Mouse (Mus musculus) ES-E14 (cell line): Measurements from ENCODE around the gene Pus10. TPM values are rescaled to one million over a fixed set of nuclear protein-coding genes. Genes with fewer than 3 reads are reported as not detected.

Experiments used
- DNase-seq: peaks from one replicate; pipeline ENCODE4 v3.0.0-alpha.2; 2013; ENCODE audit warnings: low read depth, low spot score
- H3K27ac ChIP-seq: 2 replicates; pipeline ENCODE4 v1.5.1; 2012; ENCODE audit warnings: low read depth, mild to moderate bottlenecking, low read length, moderate library complexity, mixed read lengths; ENCODE audit not compliant: poor library complexity, insufficient read depth, severe bottlenecking
- H3K36me3 ChIP-seq: 2 replicates; pipeline ENCODE4 v1.6.1; 2012; ENCODE audit warnings: mild to moderate bottlenecking, low read length, moderate library complexity, mixed read lengths; ENCODE audit not compliant: control insufficient read depth, poor library complexity, insufficient read depth, severe bottlenecking
- H3K4me1 ChIP-seq, 2 experiments: fragments of 150-350 bp in 1 of 2; sonication (generic) in 1 of 2; 2 replicates each; pipeline ENCODE4 v1.6.1; 2012; ENCODE audit warnings: low read length in 2 of 2, mild to moderate bottlenecking in 1 of 2, mixed read lengths in 1 of 2; ENCODE audit not compliant: control insufficient read depth in 2 of 2, insufficient read depth in 2 of 2, poor library complexity in 1 of 2
- H3K4me3 ChIP-seq, 2 experiments: fragments of 150-350 bp in 1 of 2; sonication (generic) in 1 of 2; 2 replicates each; pipeline ENCODE4 v1.5.1; 2012; ENCODE audit warnings: low read length in 2 of 2, low read depth in 1 of 2, mild to moderate bottlenecking in 1 of 2, mixed read lengths in 1 of 2; ENCODE audit not compliant: insufficient read depth in 1 of 2, poor library complexity in 1 of 2, severe bottlenecking in 1 of 2
- H3K9ac ChIP-seq: 2 replicates; pipeline ENCODE4 v1.6.1; 2012; ENCODE audit warnings: low read depth, mild to moderate bottlenecking, low read length, mixed read lengths; ENCODE audit not compliant: poor library complexity, insufficient read depth, severe bottlenecking
- H3K9me3 ChIP-seq: fragments of 150-350 bp; sonication (generic); 2 replicates; pipeline ENCODE4 v1.6.1; 2012; ENCODE audit warnings: low read depth, mild to moderate bottlenecking, low read length; ENCODE audit not compliant: control insufficient read depth, insufficient read depth
- CHD2 ChIP-seq: IDR thresholded peaks from 2 replicates; pipeline ENCODE4 v1.6.1; 2014; ENCODE audit warnings: mild to moderate bottlenecking, low read depth, low read length, inconsistent platforms
- HCFC1 ChIP-seq: IDR thresholded peaks from 2 replicates; pipeline ENCODE4 v1.6.1; 2012; ENCODE audit warnings: low read length, inconsistent platforms, borderline replicate concordance; ENCODE audit not compliant: insufficient read depth
- MAFK ChIP-seq: IDR thresholded peaks from 2 replicates; pipeline ENCODE4 v1.6.1; 2014; ENCODE audit warnings: mild to moderate bottlenecking, low read depth, low read length, inconsistent platforms; ENCODE audit not compliant: insufficient read depth
- ZC3H11A ChIP-seq: IDR thresholded peaks from 2 replicates; pipeline ENCODE4 v1.6.1; 2012; ENCODE audit warnings: low read depth, mild to moderate bottlenecking, inconsistent platforms, low read length, borderline replicate concordance
- ZNF384 ChIP-seq: IDR thresholded peaks from 2 replicates; pipeline ENCODE4 v1.6.1; 2012; ENCODE audit warnings: low read depth, low read length, inconsistent platforms
- in situ Hi-C, 2 experiments: fragments of 600-800 bp; cut with MboI; formaldehyde crosslinking; loops; one replicate each; pipeline ENCODE4 v1.15.1; 2025; ENCODE audit warnings: low sequenced_read_pairs in 2 of 2, inconsistent platforms in 1 of 2; ENCODE audit not compliant: unreplicated experiment in 2 of 2
- total RNA-seq: library from RNA; depleted of rRNA; stranded (reverse); fragments of 300-350 nt; gene quantifications from 2 replicates; pipeline ENCODE4 v1.2.3, GENCODE M21; 2012

Gene Pus10
- total RNA-seq, 1 experiment: 28.8 TPM

- Histone ChIP-seq H3K9me3 (no peaks in the 10 kb centered on the region), H3K4me3 (no peak overlapping the region), H3K27ac (no peak overlapping the region), H3K9ac (no peak overlapping the region), H3K4me1 (no peaks in the 10 kb centered on the region; a peak in 1 of 4 replicates), H3K36me3 (no peaks in the 10 kb centered on the region)
- TF ChIP-seq CHD2: no peak
- in situ Hi-C loops: no loop called here
- DNase-seq: no peak
These were observed 102.5 kb downstream of the Pus10 start for GRCm38 (mm10) chr11:23767928-23768327.

GRCm38 (mm10) chr11:23769033-23769432 lies 103.6 kb downstream of the Pus10 start:
- no peaks in the 10 kb centered on the region for H3K36me3 ChIP-seq
- H3K9ac ChIP-seq: no peak overlapping the region
- in situ Hi-C loops: no loop called here
- DNase-seq: no peak
- H3K27ac ChIP-seq: no peak overlapping the region
- no peaks in the 10 kb centered on the region; a peak in 1 of 4 replicates for H3K4me1 ChIP-seq
- TF ChIP-seq CHD2 (no peak), HCFC1 (no peak), ZC3H11A (no peak)
- no peak overlapping the region for H3K4me3 ChIP-seq
- H3K9me3 ChIP-seq: no peaks in the 10 kb centered on the region

- H3K4me1 ChIP-seq: no peaks in the 10 kb centered on the region; a peak in 1 of 4 replicates
- H3K36me3 ChIP-seq: no peaks in the 10 kb centered on the region
- in situ Hi-C loops: no loop called here
- no peak for DNase-seq
- no peaks in the 10 kb centered on the region for H3K9me3 ChIP-seq
- H3K9ac ChIP-seq: peak overlapping the region; percentile 70
- TF ChIP-seq ZNF384: no peak
- no peak for TF ChIP-seq CHD2
- no peak for TF ChIP-seq ZC3H11A
- TF ChIP-seq HCFC1: no peak
- TF ChIP-seq MAFK: no peak
- peak overlapping the region; percentile 93 to 94 for H3K4me3 ChIP-seq
- H3K27ac ChIP-seq: no peak overlapping the region
These were observed 104.4 kb downstream of the Pus10 start for GRCm38 (mm10) chr11:23769686-23770509.

GRCm38 (mm10) chr11:23770510-23770759 lies 105.0 kb downstream of the Pus10 start:
- H3K9me3 ChIP-seq: no peaks in the 10 kb centered on the region
- no peaks in the 10 kb centered on the region; a peak in 1 of 4 replicates for H3K4me1 ChIP-seq
- H3K27ac ChIP-seq: no peak overlapping the region
- no peak for DNase-seq
- peak overlapping the region; percentile 93 to 94 for H3K4me3 ChIP-seq
- H3K36me3 ChIP-seq: no peaks in the 10 kb centered on the region
- in situ Hi-C loops: no loop called here
- TF ChIP-seq ZNF384 (no peak), CHD2 (no peak), ZC3H11A (no peak), MAFK (no peak), HCFC1 (no peak)
- H3K9ac ChIP-seq: peak overlapping the region; percentile 70
